Mouse (Mus musculus): ENCODE results near the gene Ift88.

GRCm38 (mm10) chr14:57537261-57538015 lies 113.6 kb downstream of the Ift88 start:
- TF ChIP-seq CTCF (IDR thresholded peaks at IDR 0.05; ENCODE audit: borderline replicate concordance, insufficient read depth, low read length) (no peak), POLR2A (IDR thresholded peaks at IDR 0.05; ENCODE audit: low read depth, low read length) (no peak)

Data from embryonic fibroblast, embryonic 13.5 days (primary cell).